Mouse (Mus musculus) hindbrain, embryonic 16.5 days (tissue): ENCODE results near the gene Upk3bl. TPM values are rescaled to one million over a fixed set of nuclear protein-coding genes. Genes with fewer than 3 reads are reported as not detected.
"Not testable (repeated sequence)": the region's sequence is repeated elsewhere in the genome, so short reads cannot be mapped to it uniquely, and the experiment has no call there.

ENCODE experiments used
- ATAC-seq: fragments of 200-750 bp; cut with Nextera tagmentation; 2 replicates; pipeline ENCODE4 v1.8.0; 2017; ENCODE audit warnings: moderate TSS enrichment, moderate library complexity
- H3K27ac ChIP-seq: fragments of 300-500 bp; sonication (generic); 2 replicates; pipeline ENCODE4 v1.5.1; 2014; ENCODE audit warnings: low read depth, mild to moderate bottlenecking, control low read depth, low read length, moderate library complexity
- H3K27me3 ChIP-seq: fragments of 300-500 bp; sonication (generic); replicated peaks from 2 replicates; pipeline ENCODE4 v1.6.1; 2014; ENCODE audit warnings: low read length; ENCODE audit not compliant: control insufficient read depth, insufficient read depth
- H3K36me3 ChIP-seq: fragments of 300-500 bp; sonication (generic); 2 replicates; pipeline ENCODE4 v1.6.1; 2014; ENCODE audit warnings: mild to moderate bottlenecking, low read length, moderate library complexity, mixed read lengths; ENCODE audit not compliant: control insufficient read depth, insufficient read depth
- H3K4me1 ChIP-seq: fragments of 300-500 bp; sonication (generic); 2 replicates; pipeline ENCODE4 v1.6.1; 2014; ENCODE audit warnings: low read depth, low read length; ENCODE audit not compliant: control insufficient read depth, insufficient read depth
- H3K4me2 ChIP-seq: fragments of 300-500 bp; sonication (generic); 2 replicates; pipeline ENCODE4 v1.6.1; 2014; ENCODE audit warnings: mild to moderate bottlenecking, low read length, control low read depth, moderate library complexity
- H3K4me3 ChIP-seq: fragments of 300-500 bp; sonication (generic); 2 replicates; pipeline ENCODE4 v1.5.1; 2014; ENCODE audit warnings: mild to moderate bottlenecking, low read length, control low read depth, moderate library complexity
- H3K9ac ChIP-seq: fragments of 300-500 bp; sonication (generic); 2 replicates; pipeline ENCODE4 v1.6.1; 2014; ENCODE audit warnings: low read depth, mild to moderate bottlenecking, control low read depth, low read length, moderate library complexity
- H3K9me3 ChIP-seq: fragments of 300-500 bp; sonication (generic); 2 replicates; pipeline ENCODE4 v1.6.1; 2014; ENCODE audit warnings: mild to moderate bottlenecking, low read length, moderate library complexity; ENCODE audit not compliant: control insufficient read depth
- WGBS: fragments of 180-500 bp; shearing (Covaris S2); extraction: QIAGEN DNeasy Blood & Tissue Kit; methylation state at CpG from one replicate; pipeline ENCODE4 v1.1.7; 2014; 5-methylcytosine and 5-hydroxymethylcytosine counted together
- polyA plus RNA-seq: library from polyadenylated mRNA; unstranded; fragments of >200 nt; fragmentation: Nextera tagmentation; extraction: Ambion mirVana; gene quantifications from 2 replicates; pipeline ENCODE4 v1.2.1, GENCODE M21; 2015

The Upk3bl gene
- polyA plus RNA-seq, 1 experiment from 2014 or later = not detected

- Histone ChIP-seq H3K27me3 (no peaks in the 10 kb centered on the region), H3K4me1 (no peaks in the 10 kb centered on the region), H3K9ac (no peak overlapping the region), H3K4me3 (no peak overlapping the region), H3K36me3 (no peaks in the 10 kb centered on the region), H3K27ac (no peak overlapping the region), H3K9me3 (no peaks in the 10 kb centered on the region), H3K4me2 (no peak overlapping the region)
- no peak for ATAC-seq
- 65% methylated on average over 5 of the region's 5 CpGs for WGBS
Measured at GRCm38 (mm10) chr5:136091927-136092326, 37.6 kb downstream of the Upk3bl start.

- Histone ChIP-seq H3K27ac (no peak overlapping the region), H3K9ac (no peak overlapping the region), H3K4me2 (no peak overlapping the region), H3K4me1 (no peaks in the 10 kb centered on the region), H3K4me3 (no peak overlapping the region), H3K27me3 (no peaks in the 10 kb centered on the region), H3K9me3 (no peaks in the 10 kb centered on the region), H3K36me3 (no peaks in the 10 kb centered on the region)
- no peak for ATAC-seq
- WGBS = 44% methylated on average over 8 of the region's 8 CpGs
Measured at GRCm38 (mm10) chr5:136094249-136095010, 40.1 kb downstream of the Upk3bl start.

GRCm38 (mm10) chr5:136095089-136095488, 40.8 kb downstream of the Upk3bl start:
- Histone ChIP-seq H3K9ac (no peak overlapping the region), H3K27ac (no peak overlapping the region), H3K4me3 (no peak overlapping the region), H3K4me1 (no peaks in the 10 kb centered on the region), H3K9me3 (no peaks in the 10 kb centered on the region), H3K36me3 (no peaks in the 10 kb centered on the region), H3K4me2 (no peak overlapping the region), H3K27me3 (no peaks in the 10 kb centered on the region)
- WGBS = 65% methylated on average over 7 of the region's 7 CpGs
- no peak for ATAC-seq

DNA sequence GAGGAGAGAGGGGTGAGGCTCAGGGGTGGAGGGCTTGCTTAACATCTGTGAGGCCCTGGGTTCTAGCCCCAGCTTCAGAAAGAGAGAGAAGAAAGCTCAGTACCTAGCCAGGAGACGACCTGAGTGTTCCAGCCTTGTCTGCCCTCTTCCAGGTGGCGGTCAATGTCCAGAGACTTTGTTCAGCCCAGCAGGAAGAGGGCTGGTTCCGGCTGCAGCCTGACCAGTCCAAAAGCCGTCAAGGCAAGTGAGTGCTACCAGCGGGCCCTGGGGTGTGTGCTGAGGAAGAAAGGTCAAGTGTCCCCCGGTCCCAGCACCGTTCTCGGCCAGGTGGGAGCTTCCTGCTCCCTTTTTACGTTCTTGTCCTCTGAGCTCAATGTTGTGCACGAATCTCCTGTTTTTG, 44.2 kb downstream of the Upk3bl start:
- H3K27ac ChIP-seq = no peak overlapping the region
- ATAC-seq = no peak
- H3K4me3 ChIP-seq = no peak overlapping the region
- H3K9ac ChIP-seq = no peak overlapping the region
- WGBS = 86% methylated on average over 10 of the region's 10 CpGs
- H3K27me3 ChIP-seq = no peaks in the 10 kb centered on the region
- H3K9me3 ChIP-seq = no peaks in the 10 kb centered on the region
- H3K4me1 ChIP-seq = peaks cover 6% of the 10 kb centered on the region
- no peak overlapping the region for H3K4me2 ChIP-seq
- H3K36me3 ChIP-seq = no peaks in the 10 kb centered on the region

DNA sequence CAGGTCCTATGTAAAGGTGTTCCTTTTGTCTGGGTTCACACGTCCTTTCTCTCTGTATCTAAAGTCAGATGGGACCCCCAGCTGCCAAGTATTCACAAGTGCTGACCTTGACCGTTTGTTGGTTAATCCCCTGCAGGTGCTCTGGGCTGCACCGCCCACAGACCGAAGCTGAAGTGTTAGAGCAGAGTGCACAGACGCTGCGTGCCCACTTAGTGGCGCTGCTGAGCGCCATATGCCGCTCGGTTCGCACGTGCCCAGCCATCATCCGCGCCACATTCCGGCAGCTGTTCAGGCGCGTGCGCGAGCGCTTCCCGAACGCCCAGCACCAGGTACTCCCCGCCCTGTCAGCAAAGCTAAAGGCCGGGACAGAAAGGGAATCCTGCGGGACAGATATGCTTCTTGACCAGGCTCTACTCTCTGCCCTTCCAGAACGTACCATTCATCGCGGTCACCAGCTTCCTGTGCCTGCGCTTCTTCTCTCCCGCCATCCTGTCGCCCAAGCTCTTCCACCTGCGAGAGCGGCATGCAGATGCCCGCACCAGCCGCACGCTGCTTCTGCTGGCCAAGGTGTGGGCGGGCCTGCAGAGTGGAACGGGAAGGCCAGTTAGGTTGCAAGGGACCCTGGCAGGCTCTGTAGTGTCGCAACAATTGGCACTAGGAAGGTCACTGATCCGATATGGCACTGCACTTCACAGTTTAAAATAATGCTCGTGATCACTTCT, 48.0 kb downstream of the Upk3bl start:
- Histone ChIP-seq H3K9me3 (0 out of 2 replicates have a peak, but pooled peaks cover 2% of the 10 kb centered on the region), H3K4me3 (peak overlapping the region; percentile 46), H3K27me3 (no peaks in the 10 kb centered on the region), H3K9ac (peak overlapping the region; percentile 63), H3K4me1 (peaks cover 6% of the 10 kb centered on the region), H3K27ac (0 out of 2 replicates have a peak overlapping the region, but pooled peaks have one; percentile 24), H3K36me3 (no peaks in the 10 kb centered on the region), H3K4me2 (peak overlapping the region; percentile 82)
- 6% methylated on average over 41 of the region's 41 CpGs for WGBS
- peak; percentile 91 for ATAC-seq

- Histone ChIP-seq H3K9ac (no peak overlapping the region), H3K4me3 (no peak overlapping the region), H3K27ac (no peak overlapping the region), H3K36me3 (no peaks in the 10 kb centered on the region; the same call in 1 of the 2 replicates), H3K27me3 (no peaks in the 10 kb centered on the region), H3K4me1 (peaks cover 6% of the 10 kb centered on the region), H3K4me2 (no peak overlapping the region), H3K9me3 (0 out of 2 replicates have a peak, but pooled peaks cover 2% of the 10 kb centered on the region)
- WGBS = 86% methylated on average over 5 of the region's 5 CpGs
- no peak for ATAC-seq
Measured at GRCm38 (mm10) chr5:136104511-136104910, 50.2 kb downstream of the Upk3bl start.

DNA sequence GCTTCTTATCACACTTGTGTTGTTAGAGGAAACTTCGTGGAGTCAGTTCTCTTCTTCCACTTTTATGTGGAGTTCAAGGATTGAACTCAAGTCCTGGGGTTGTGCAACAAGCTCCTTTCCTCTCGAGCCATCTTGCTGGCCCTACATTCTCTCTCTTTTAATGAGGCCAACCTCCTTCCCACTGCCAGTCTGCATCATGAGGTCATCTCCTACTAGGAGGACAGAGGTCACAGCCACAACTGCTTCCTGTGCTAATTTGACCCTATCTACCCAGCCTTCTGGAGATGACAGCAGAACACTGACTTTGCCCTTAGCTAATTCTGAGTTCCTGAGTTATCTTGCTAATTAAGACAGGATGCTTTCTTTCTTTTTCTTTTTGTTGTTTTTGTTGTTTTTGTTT, 54.2 kb downstream of the Upk3bl start:
- Histone ChIP-seq H3K4me2 (no peak overlapping the region), H3K9me3 (0 out of 2 replicates have a peak, but pooled peaks cover 2% of the 10 kb centered on the region), H3K4me3 (no peak overlapping the region), H3K4me1 (no peaks in the 10 kb centered on the region), H3K27ac (no peak overlapping the region), H3K27me3 (no peaks in the 10 kb centered on the region), H3K36me3 (no peaks in the 10 kb centered on the region; the same call in 1 of the 2 replicates), H3K9ac (no peak overlapping the region)
- WGBS = 52% methylated on average over 2 of the region's 2 CpGs
- no peak for ATAC-seq

- Histone ChIP-seq H3K4me3 (no peak overlapping the region), H3K4me2 (no peak overlapping the region), H3K9me3 (0 out of 2 replicates have a peak, but pooled peaks cover 2% of the 10 kb centered on the region), H3K36me3 (no peaks in the 10 kb centered on the region; the same call in 1 of the 2 replicates), H3K27me3 (no peaks in the 10 kb centered on the region), H3K27ac (no peak overlapping the region), H3K9ac (no peak overlapping the region), H3K4me1 (no peaks in the 10 kb centered on the region)
- WGBS = 86% methylated on average over 3 of the region's 3 CpGs
- no peak for ATAC-seq
Measured at GRCm38 (mm10) chr5:136109042-136109441, 54.8 kb downstream of the Upk3bl start.

DNA sequence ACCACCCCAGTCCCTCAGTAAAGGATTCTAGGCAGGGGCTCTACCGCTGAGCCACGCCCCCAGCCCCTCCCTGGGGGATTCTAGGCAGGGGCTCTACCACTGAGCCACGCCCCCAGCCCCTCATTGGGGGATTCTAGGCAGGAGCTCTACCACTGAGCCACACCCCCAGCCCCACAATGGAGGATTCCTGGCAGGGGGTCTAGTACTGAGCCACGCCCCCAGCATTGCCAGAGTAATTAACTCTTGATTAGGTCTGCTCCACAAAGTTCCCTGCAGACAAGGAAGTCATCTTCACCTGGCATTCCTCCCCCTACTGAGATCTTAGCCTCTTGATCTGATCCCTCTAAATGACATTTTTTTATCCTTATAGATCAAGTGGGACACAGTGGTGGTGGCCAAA, 59.3 kb downstream of the Upk3bl start:
- ATAC-seq, H3K27me3 ChIP-seq, H3K4me2 ChIP-seq, H3K9me3 ChIP-seq, H3K27ac ChIP-seq, H3K36me3 ChIP-seq, H3K9ac ChIP-seq, H3K4me3 ChIP-seq: not testable (repeated sequence)
- H3K4me1 ChIP-seq = peaks cover 14% of the 10 kb centered on the region
- 24% methylated on average over 3 of the region's 4 CpGs for WGBS
